Mouse (Mus musculus) intestine, embryonic 14.5 days (tissue): ENCODE data around the gene Speg. TPM values are rescaled to one million over a fixed set of nuclear protein-coding genes. Genes with fewer than 3 reads are reported as not detected.

Experiments used
- ATAC-seq: fragments of 200-750 bp; cut with Nextera tagmentation; replicated peaks from 2 replicates; pipeline ENCODE4 v1.8.0; 2017; ENCODE audit warnings: low read depth, moderate number of reproducible peaks, moderate TSS enrichment, moderate library complexity; ENCODE audit not compliant: low FRiP score, low TSS enrichment
- DNase-seq: peaks from one replicate; pipeline ENCODE4 v3.0.0-alpha.2; 2018; ENCODE audit warnings: low spot score
- H3K27ac ChIP-seq: fragments of 300-500 bp; sonication (generic); 2 replicates; pipeline ENCODE4 v1.5.1; 2014; ENCODE audit warnings: low read depth, mild to moderate bottlenecking, control low read depth
- H3K27me3 ChIP-seq: fragments of 300-500 bp; sonication (generic); replicated peaks from 2 replicates; pipeline ENCODE4 v1.6.1; 2014; ENCODE audit warnings: low read length, control low read depth; ENCODE audit not compliant: control insufficient read depth, insufficient read depth
- H3K36me3 ChIP-seq: fragments of 300-500 bp; sonication (generic); 2 replicates; pipeline ENCODE4 v1.6.1; 2014; ENCODE audit warnings: low read length, control low read depth; ENCODE audit not compliant: control insufficient read depth, insufficient read depth
- H3K4me1 ChIP-seq: fragments of 300-500 bp; sonication (generic); replicated peaks from 2 replicates; pipeline ENCODE4 v1.6.1; 2014; ENCODE audit warnings: low read length, control low read depth, mixed read lengths; ENCODE audit not compliant: control insufficient read depth, insufficient read depth
- H3K4me2 ChIP-seq: fragments of 300-500 bp; sonication (generic); 2 replicates; pipeline ENCODE4 v1.6.1; 2014; ENCODE audit warnings: low read length
- H3K4me3 ChIP-seq: fragments of 300-500 bp; sonication (generic); 2 replicates; pipeline ENCODE4 v1.5.1; 2014; ENCODE audit warnings: low read depth, low read length, control low read depth, mixed read lengths
- H3K9ac ChIP-seq: fragments of 300-500 bp; sonication (generic); 2 replicates; pipeline ENCODE4 v1.6.1; 2014; ENCODE audit warnings: mild to moderate bottlenecking, low read length
- H3K9me3 ChIP-seq: fragments of 300-500 bp; sonication (generic); 2 replicates; pipeline ENCODE4 v1.6.1; 2016; ENCODE audit warnings: low read length, control low read depth; ENCODE audit not compliant: control insufficient read depth
- WGBS: fragments of 180-500 bp; shearing (Covaris S2); extraction: QIAGEN DNeasy Blood & Tissue Kit; methylation state at CpG from one replicate; pipeline ENCODE4 v1.1.7; 2014; 5-methylcytosine and 5-hydroxymethylcytosine counted together
- polyA plus RNA-seq: library from polyadenylated mRNA; unstranded; fragments of >200 nt; fragmentation: Nextera tagmentation; extraction: Ambion mirVana; gene quantifications from 2 replicates; pipeline ENCODE4 v1.2.1, GENCODE M21; 2014

Speg gene
- polyA plus RNA-seq, 1 experiment from 2014 or later, result 46.7 TPM

GRCm38 (mm10) chr1:75451900-75452299, 76.8 kb downstream of the Speg start:
- Histone ChIP-seq H3K9me3 (no peaks in the 10 kb centered on the region), H3K4me2 (no peak overlapping the region), H3K4me3 (no peak overlapping the region), H3K27me3 (peaks cover 84% of the 10 kb centered on the region), H3K36me3 (no peaks in the 10 kb centered on the region), H3K27ac (no peak overlapping the region), H3K4me1 (peaks cover 17% of the 10 kb centered on the region), H3K9ac (no peak overlapping the region)
- ATAC-seq, result no peak
- DNase-seq, result no peak
- WGBS, result 69% methylated on average over 5 of the region's 5 CpGs

GRCm38 (mm10) chr1:75455433-75455832, 80.3 kb downstream of the Speg start:
- whole genome bisulfite sequencing, result 74% methylated on average over 3 of the region's 3 CpGs

DNA sequence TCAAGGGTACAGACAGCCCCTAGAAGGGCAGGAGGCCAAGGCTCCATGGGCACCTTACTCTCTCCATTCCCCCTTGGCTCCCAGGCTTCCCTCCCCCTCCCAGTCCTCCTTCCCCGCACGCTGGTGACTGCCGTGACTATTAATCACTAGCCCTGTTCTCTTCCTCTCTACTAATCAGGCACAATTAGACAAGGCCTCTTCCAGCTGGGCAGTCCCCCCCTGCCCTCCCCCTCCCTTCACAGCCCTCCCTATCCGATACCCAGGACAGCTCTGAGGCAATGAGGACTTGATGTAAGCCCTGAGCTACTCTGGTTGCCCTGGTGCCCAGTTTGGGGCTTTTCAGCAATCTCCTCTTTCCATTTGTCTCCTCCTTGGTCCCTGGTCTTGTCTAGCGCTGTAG, 80.9 kb downstream of the Speg start:
- Histone ChIP-seq H3K9me3 (no peaks in the 10 kb centered on the region), H3K4me1 (peaks cover 17% of the 10 kb centered on the region), H3K27ac (no peak overlapping the region), H3K27me3 (peaks cover 47% of the 10 kb centered on the region), H3K36me3 (no peaks in the 10 kb centered on the region), H3K4me2 (no peak overlapping the region), H3K9ac (no peak overlapping the region), H3K4me3 (no peak overlapping the region)
- ATAC-seq, result no peak
- WGBS, result 37% methylated on average over 5 of the region's 5 CpGs
- DNase-seq, result no peak

More at GRCm38 (mm10) chr1:75455433-75455832, 80.3 kb downstream of the Speg start:
- H3K36me3 ChIP-seq, result no peaks in the 10 kb centered on the region
- peaks cover 52% of the 10 kb centered on the region for H3K27me3 ChIP-seq
- peaks cover 20% of the 10 kb centered on the region for H3K4me1 ChIP-seq
- no peak overlapping the region for H3K9ac ChIP-seq
- DNase-seq, result no peak
- H3K27ac ChIP-seq, result no peak overlapping the region
- no peak overlapping the region for H3K4me2 ChIP-seq
- no peak for ATAC-seq
- no peak overlapping the region for H3K4me3 ChIP-seq
- H3K9me3 ChIP-seq, result no peaks in the 10 kb centered on the region

GRCm38 (mm10) chr1:75456746-75457564, 81.9 kb downstream of the Speg start:
- ATAC-seq (no peak), DNase-seq (no peak)
- H3K4me2 ChIP-seq, result no peak overlapping the region
- no peaks in the 10 kb centered on the region for H3K36me3 ChIP-seq
- H3K27me3 ChIP-seq, result peaks cover 37% of the 10 kb centered on the region
- 15% methylated on average over 14 of the region's 14 CpGs for WGBS
- H3K27ac ChIP-seq, result no peak overlapping the region
- peaks cover 14% of the 10 kb centered on the region for H3K4me1 ChIP-seq
- H3K9me3 ChIP-seq, result no peaks in the 10 kb centered on the region
- no peak overlapping the region for H3K4me3 ChIP-seq
- H3K9ac ChIP-seq, result no peak overlapping the region

- H3K9ac ChIP-seq, result no peak overlapping the region
- peaks cover 14% of the 10 kb centered on the region for H3K4me1 ChIP-seq
- no peaks in the 10 kb centered on the region for H3K9me3 ChIP-seq
- peak overlapping the region; percentile 54; the same call in 1 of the 2 replicates for H3K4me2 ChIP-seq
- H3K36me3 ChIP-seq, result no peaks in the 10 kb centered on the region
- H3K27me3 ChIP-seq, result peaks cover 30% of the 10 kb centered on the region
- WGBS, result 9% methylated on average over 8 of the region's 10 CpGs
- DNase-seq (no peak), ATAC-seq (peak; percentile 11; the same call in 1 of the 2 replicates)
- peak overlapping the region; percentile 70; the same call in 1 of the 2 replicates for H3K27ac ChIP-seq
- no peak overlapping the region for H3K4me3 ChIP-seq
Observed at GRCm38 (mm10) chr1:75457710-75458024, 82.6 kb downstream of the Speg start.

DNA sequence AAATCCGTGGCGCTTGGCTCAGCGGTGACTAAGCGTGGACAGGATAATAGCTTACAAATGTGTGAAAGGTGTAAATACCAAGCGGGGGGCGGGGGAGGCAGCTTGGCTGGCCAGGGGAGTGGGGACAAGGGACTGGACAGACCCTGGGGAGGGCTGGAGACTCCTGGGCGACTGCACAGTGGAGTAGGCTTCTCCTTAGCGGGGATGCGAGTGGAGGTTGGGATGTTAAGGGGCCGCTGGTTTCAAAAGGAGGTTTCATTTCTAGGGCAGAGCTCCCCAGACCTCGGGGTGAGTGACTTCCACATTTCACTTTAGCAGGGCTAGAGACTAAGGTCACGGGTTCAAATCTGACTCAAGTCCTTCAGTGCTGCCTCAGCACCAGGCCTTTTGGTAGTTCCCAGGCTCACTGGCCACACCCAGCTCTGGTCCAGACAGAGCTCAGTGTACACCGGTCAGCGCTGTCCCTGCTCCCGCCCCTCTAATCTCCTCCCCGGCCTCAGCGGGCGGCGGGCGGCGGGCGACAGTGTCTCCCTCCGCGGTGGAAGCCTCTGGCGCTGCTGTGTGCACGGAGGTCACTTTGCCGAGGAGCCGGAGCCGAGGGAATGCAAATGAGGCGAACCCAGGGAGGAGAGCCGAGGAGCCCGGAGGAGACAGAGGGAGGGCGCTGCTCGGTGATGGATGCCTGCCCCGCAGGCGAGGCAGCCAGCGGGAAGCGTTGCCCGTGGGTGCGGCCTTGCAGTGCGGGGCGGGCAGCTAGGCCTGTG, 83.1 kb downstream of the Speg start:
- peak; percentile 78 for ATAC-seq

GRCm38 (mm10) chr1:75458789-75459684, 83.9 kb downstream of the Speg start:
- peak overlapping the region; percentile 70 for H3K27ac ChIP-seq
- WGBS, result 10% methylated on average over 23 of the region's 23 CpGs

More for the DNA sequence above, 83.1 kb downstream of the Speg start:
- peak overlapping the region; percentile 27 for H3K4me3 ChIP-seq
- H3K4me1 ChIP-seq, result peaks cover 14% of the 10 kb centered on the region
- H3K9ac ChIP-seq, result peak overlapping the region; percentile 40
- H3K36me3 ChIP-seq, result no peaks in the 10 kb centered on the region
- peak overlapping the region; percentile 54 for H3K4me2 ChIP-seq
- H3K27me3 ChIP-seq, result peaks cover 25% of the 10 kb centered on the region
- H3K9me3 ChIP-seq, result no peaks in the 10 kb centered on the region
- 3% methylated on average over 41 of the region's 42 CpGs for WGBS
- H3K27ac ChIP-seq, result peak overlapping the region; percentile 70
- DNase-seq, result peak; percentile 76

GRCm38 (mm10) chr1:75460297-75460696, 85.2 kb downstream of the Speg start:
- H3K36me3 ChIP-seq, result no peaks in the 10 kb centered on the region
- no peaks in the 10 kb centered on the region for H3K9me3 ChIP-seq
- no peak overlapping the region for H3K4me3 ChIP-seq
- DNase-seq (no peak), ATAC-seq (no peak)
- peaks cover 14% of the 10 kb centered on the region for H3K4me1 ChIP-seq
- no peak overlapping the region for H3K4me2 ChIP-seq
- no peak overlapping the region for H3K27ac ChIP-seq
- H3K27me3 ChIP-seq, result peaks cover 16% of the 10 kb centered on the region
- no peak overlapping the region for H3K9ac ChIP-seq
- 80% methylated on average over 7 of the region's 7 CpGs for WGBS

More at GRCm38 (mm10) chr1:75458789-75459684, 83.9 kb downstream of the Speg start:
- H3K4me3 ChIP-seq, result peak overlapping the region; percentile 27
- no peaks in the 10 kb centered on the region for H3K9me3 ChIP-seq
- H3K4me1 ChIP-seq, result peaks cover 14% of the 10 kb centered on the region
- H3K36me3 ChIP-seq, result no peaks in the 10 kb centered on the region
- peak overlapping the region; percentile 40 for H3K9ac ChIP-seq
- DNase-seq (no peak), ATAC-seq (no peak)
- peaks cover 25% of the 10 kb centered on the region for H3K27me3 ChIP-seq
- H3K4me2 ChIP-seq, result peak overlapping the region; percentile 54
